Mouse (Mus musculus) kidney, embryonic 15.5 days (tissue): Measurements from ENCODE around the gene Gal3st3. TPM values are rescaled to one million over a fixed set of nuclear protein-coding genes. Genes with fewer than 3 reads are reported as not detected.

Source experiments
- ATAC-seq: fragments of 200-750 bp; cut with Nextera tagmentation; replicated peaks from 2 replicates; pipeline ENCODE4 v1.8.0; 2017; ENCODE audit warnings: moderate TSS enrichment; ENCODE audit not compliant: low FRiP score
- H3K27ac ChIP-seq: fragments of 300-500 bp; sonication (generic); 2 replicates; pipeline ENCODE4 v1.5.1; 2015; ENCODE audit warnings: mild to moderate bottlenecking, inconsistent platforms
- H3K27me3 ChIP-seq: fragments of 300-500 bp; sonication (generic); 2 replicates; pipeline ENCODE4 v1.6.1; 2015; ENCODE audit warnings: inconsistent platforms
- H3K36me3 ChIP-seq: fragments of 300-500 bp; sonication (generic); 2 replicates; pipeline ENCODE4 v1.6.1; 2015; ENCODE audit warnings: inconsistent platforms
- H3K4me1 ChIP-seq: fragments of 300-500 bp; sonication (generic); 2 replicates; pipeline ENCODE4 v1.6.1; 2015; ENCODE audit warnings: inconsistent platforms
- H3K4me2 ChIP-seq: fragments of 300-500 bp; sonication (generic); 2 replicates; pipeline ENCODE4 v1.6.1; 2015; ENCODE audit warnings: moderate library complexity, mild to moderate bottlenecking, inconsistent platforms
- H3K4me3 ChIP-seq: fragments of 300-500 bp; sonication (generic); replicated peaks from 2 replicates; pipeline ENCODE4 v1.5.1; 2015; ENCODE audit warnings: mild to moderate bottlenecking, inconsistent platforms
- H3K9ac ChIP-seq: fragments of 300-500 bp; sonication (generic); 2 replicates; pipeline ENCODE4 v1.6.1; 2015; ENCODE audit warnings: mild to moderate bottlenecking, inconsistent platforms
- H3K9me3 ChIP-seq: fragments of 300-500 bp; sonication (generic); replicated peaks from 2 replicates; pipeline ENCODE4 v1.6.1; 2016; ENCODE audit warnings: inconsistent platforms
- WGBS: fragments of 180-500 bp; shearing (Covaris S2); methylation state at CpG from one replicate; pipeline ENCODE4 v1.1.7; 2015; ENCODE audit warnings: mixed read lengths; 5-methylcytosine and 5-hydroxymethylcytosine counted together
- polyA plus RNA-seq: library from polyadenylated mRNA; unstranded; fragments of >200 nt; fragmentation: Nextera tagmentation; extraction: Ambion mirVana; gene quantifications from 2 replicates; pipeline ENCODE4 v1.2.1, GENCODE M21; 2015

Gene Gal3st3
- polyA plus RNA-seq, 1 experiment from 2014 or later = 3.9 TPM

DNA sequence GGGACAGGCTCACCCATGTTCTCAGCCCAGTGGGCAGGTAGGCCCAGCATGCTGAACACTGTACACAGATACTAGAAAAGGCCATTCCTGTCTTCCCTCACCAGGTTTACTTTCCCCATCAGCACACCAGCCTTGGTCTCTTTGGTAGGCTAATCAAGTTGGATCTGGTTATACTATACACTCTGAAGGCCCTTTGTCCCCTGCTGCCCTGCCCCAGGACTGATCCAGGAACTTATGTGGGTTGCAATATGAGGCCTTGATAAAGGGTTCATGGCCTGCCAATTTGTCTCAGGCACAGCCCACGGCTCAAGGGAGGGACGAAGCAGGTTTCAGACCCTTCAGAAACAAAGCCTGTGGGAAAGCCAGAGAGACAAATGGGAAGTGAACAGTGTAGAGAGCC is 55.5 kb downstream of the Gal3st3 start:
- no peaks in the 10 kb centered on the region for H3K9me3 ChIP-seq
- H3K36me3 ChIP-seq = no peaks in the 10 kb centered on the region
- no peak overlapping the region for H3K4me2 ChIP-seq
- no peak overlapping the region for H3K27ac ChIP-seq
- no peak overlapping the region for H3K4me3 ChIP-seq
- no peak for ATAC-seq
- peaks cover 6% of the 10 kb centered on the region for H3K4me1 ChIP-seq
- no peak overlapping the region for H3K9ac ChIP-seq
- peaks cover 2% of the 10 kb centered on the region; the same call in 1 of the 2 replicates for H3K27me3 ChIP-seq
- WGBS = 67% methylated on average over 2 of the region's 2 CpGs

DNA sequence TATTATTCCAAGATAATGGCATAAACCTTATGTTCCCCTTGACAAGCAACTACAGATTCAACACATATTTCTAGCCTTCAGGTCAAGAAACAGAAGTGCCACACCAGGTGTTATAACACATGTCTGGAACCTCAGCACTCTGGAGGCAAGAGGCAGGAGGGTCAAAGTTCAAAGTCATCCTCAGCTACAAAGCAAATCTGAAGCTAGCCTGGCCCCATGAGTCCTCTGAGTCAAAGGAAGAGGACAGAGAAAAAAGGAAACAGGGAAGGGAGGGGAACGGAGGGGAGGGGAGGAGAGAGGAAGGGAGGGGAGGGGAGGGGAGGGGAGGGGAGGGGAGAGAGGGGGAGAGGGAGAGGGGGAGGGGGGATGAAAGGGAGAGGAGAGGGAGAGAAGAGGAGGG is 57.9 kb downstream of the Gal3st3 start:
- ATAC-seq = no peak
- no peaks in the 10 kb centered on the region for H3K27me3 ChIP-seq
- H3K36me3 ChIP-seq = no peaks in the 10 kb centered on the region
- H3K9ac ChIP-seq = no peak overlapping the region
- no CpG with 5 or more reads among the region's 1 CpGs for WGBS
- no peak overlapping the region for H3K4me2 ChIP-seq
- no peaks in the 10 kb centered on the region for H3K4me1 ChIP-seq
- H3K4me3 ChIP-seq = no peak overlapping the region
- 0 out of 2 replicates have a peak overlapping the region, but pooled peaks have one; percentile 13 for H3K27ac ChIP-seq
- no peaks in the 10 kb centered on the region for H3K9me3 ChIP-seq

Other genes starting within 250 kb of the Gal3st3 start
- gene Rin1, start 247.8 kb upstream of the Gal3st3 start, polyA plus RNA-seq = 3.0 and 4.2 TPM in 2 replicates
- gene Cd248, start 230.3 kb upstream of the Gal3st3 start, polyA plus RNA-seq = 50.3 and 74.1 TPM in 2 replicates
- 1.3 and 1.8 TPM in 2 replicates for gene Tmem151a, start 212.8 kb upstream of the Gal3st3 start, polyA plus RNA-seq
- gene Yif1a, start 209.8 kb upstream of the Gal3st3 start, polyA plus RNA-seq = 99.8 and 101 TPM in 2 replicates
- 13.3 and 15.1 TPM in 2 replicates for gene Cnih2, start 199.8 kb upstream of the Gal3st3 start, polyA plus RNA-seq
- gene Rab1b, start 191.3 kb upstream of the Gal3st3 start, polyA plus RNA-seq = 268 and 290 TPM in 2 replicates
- gene Klc2, start 179.8 kb upstream of the Gal3st3 start, polyA plus RNA-seq = 27.5 and 27.8 TPM in 2 replicates
- 23.2 and 25.0 TPM in 2 replicates for gene Pacs1, start 25.2 kb upstream of the Gal3st3 start, polyA plus RNA-seq
- gene Sf3b2, start 2.9 kb upstream of the Gal3st3 start, polyA plus RNA-seq = 351 and 362 TPM in 2 replicates
- gene Catsper1, start 37.4 kb downstream of the Gal3st3 start, polyA plus RNA-seq = not detected in 2 replicates
- gene Cst6, start 51.2 kb downstream of the Gal3st3 start, polyA plus RNA-seq = 0.45 and 1.2 TPM in 2 replicates
- gene Eif1ad, start 68.4 kb downstream of the Gal3st3 start, polyA plus RNA-seq = 58.4 and 59.3 TPM in 2 replicates
- gene Banf1, start 68.8 kb downstream of the Gal3st3 start, polyA plus RNA-seq = 477 and 508 TPM in 2 replicates
- gene Sart1, start 90.4 kb downstream of the Gal3st3 start, polyA plus RNA-seq = 82.0 and 87.6 TPM in 2 replicates
- gene Tsga10ip, start 104.2 kb downstream of the Gal3st3 start, polyA plus RNA-seq = 0.30 and 0.57 TPM in 2 replicates
- 248 and 250 TPM in 2 replicates for gene Drap1, start 126.6 kb downstream of the Gal3st3 start, polyA plus RNA-seq
- gene AI837181, start 126.8 kb downstream of the Gal3st3 start, polyA plus RNA-seq = 54.2 and 59.0 TPM in 2 replicates
- 0.39 TPM in 1 of 2 replicates, not detected in the other for gene Fosl1, start 149.2 kb downstream of the Gal3st3 start, polyA plus RNA-seq
- 10.1 and 11.3 TPM in 2 replicates for gene Ccdc85b, start 159.6 kb downstream of the Gal3st3 start, polyA plus RNA-seq
- 119 and 128 TPM in 2 replicates for gene Fibp, start 162.3 kb downstream of the Gal3st3 start, polyA plus RNA-seq
- gene Ctsw, start 170.2 kb downstream of the Gal3st3 start, polyA plus RNA-seq = 1.1 and 1.5 TPM in 2 replicates
- gene Efemp2, start 175.6 kb downstream of the Gal3st3 start, polyA plus RNA-seq = 156 and 179 TPM in 2 replicates
- 37.0 and 47.4 TPM in 2 replicates for gene Mus81, start 190.1 kb downstream of the Gal3st3 start, polyA plus RNA-seq
- gene Cfl1, start 192.1 kb downstream of the Gal3st3 start, polyA plus RNA-seq = 2,798 and 2,930 TPM in 2 replicates
- gene 1700020D05Rik, start 205.5 kb downstream of the Gal3st3 start, polyA plus RNA-seq = 0.30 and 0.32 TPM in 2 replicates
- 7.5 and 9.3 TPM in 2 replicates for gene Snx32, start 212.2 kb downstream of the Gal3st3 start, polyA plus RNA-seq